Mouse (Mus musculus) liver, adult 2 months (tissue): ENCODE measurements at regions not wholly inside any gene's neighbourhood (a gene's known extent, or its start where the extent isn't known, plus 50 kb on each side); places are given as distances from the start of the nearest gene placed in this dataset.
A peak's percentile ranks its signal among the peaks of the same experiment; 100 is the strongest.

Experiments
- DNase-seq: peaks from one replicate; pipeline ENCODE4 v3.0.0-alpha.2; 2011; ENCODE audit warnings: low read depth, low spot score; ENCODE audit errors: extremely low read depth
- H3K27ac ChIP-seq: fragments of 200-500 bp; replicated peaks from 2 replicates; pipeline ENCODE4 v1.5.1; 2012; ENCODE audit warnings: low read depth, mild to moderate bottlenecking, control low read depth, inconsistent platforms, low read length; ENCODE audit not compliant: insufficient read depth
- H3K27me3 ChIP-seq: fragments of 200-500 bp; 2 replicates; pipeline ENCODE4 v1.6.1; 2012; ENCODE audit warnings: mild to moderate bottlenecking, moderate library complexity, low read length, inconsistent platforms; ENCODE audit not compliant: control insufficient read depth, insufficient read depth
- H3K36me3 ChIP-seq: fragments of 200-500 bp; 2 replicates; pipeline ENCODE4 v1.6.1; 2012; ENCODE audit warnings: low read length, inconsistent platforms; ENCODE audit not compliant: control insufficient read depth, insufficient read depth
- H3K4me1 ChIP-seq: fragments of 200-500 bp; 2 replicates; pipeline ENCODE4 v1.6.1; 2011; ENCODE audit warnings: low read length; ENCODE audit not compliant: control insufficient read depth, insufficient read depth
- H3K4me3 ChIP-seq: fragments of 200-500 bp; 2 replicates; pipeline ENCODE4 v1.5.1; 2011; ENCODE audit warnings: low read depth, mild to moderate bottlenecking, control low read depth, low read length, moderate library complexity; ENCODE audit not compliant: insufficient read depth
- H3K79me2 ChIP-seq: fragments of 200-500 bp; 2 replicates; pipeline ENCODE4 v1.6.1; 2012; ENCODE audit warnings: inconsistent platforms, mild to moderate bottlenecking, low read length, moderate library complexity; ENCODE audit not compliant: control insufficient read depth, insufficient read depth
- H3K9ac ChIP-seq: fragments of 200-500 bp; 2 replicates; pipeline ENCODE4 v1.6.1; 2012; ENCODE audit warnings: low read depth, mild to moderate bottlenecking, control low read depth, inconsistent platforms, low read length
- CTCF ChIP-seq: fragments of 200-500 bp; IDR thresholded peaks from 2 replicates; pipeline ENCODE4 v1.5.1; 2011; ENCODE audit warnings: low read depth, low read length, control low read depth
- POLR2A ChIP-seq: fragments of 200-500 bp; IDR thresholded peaks from 2 replicates; pipeline ENCODE4 v1.6.1; 2011; ENCODE audit warnings: low read length, control low read depth; ENCODE audit not compliant: insufficient read depth; ENCODE audit errors: extremely low read depth
- WGBS: fragments of 180-500 bp; shearing (Covaris S2); methylation state at CpG from one replicate; pipeline ENCODE4 v1.1.7; 2018; 5-methylcytosine and 5-hydroxymethylcytosine counted together

GRCm38 (mm10) chr2:8380246-8380645, 870.9 kb upstream of the Celf2 start:
- Histone ChIP-seq H3K79me2 (no peaks in the 10 kb centered on the region), H3K4me1 (no peaks in the 10 kb centered on the region), H3K4me3 (no peak overlapping the region), H3K9ac (no peak overlapping the region), H3K36me3 (no peaks in the 10 kb centered on the region), H3K27ac (no peak overlapping the region), H3K27me3 (no peaks in the 10 kb centered on the region)
- TF ChIP-seq CTCF: 0 out of 2 replicates have a peak, but pooled peaks have one; percentile 26
- no peak for TF ChIP-seq POLR2A
- WGBS: 31% methylated on average over 1 of the region's 1 CpGs
- peak; percentile 5 for DNase-seq

DNA sequence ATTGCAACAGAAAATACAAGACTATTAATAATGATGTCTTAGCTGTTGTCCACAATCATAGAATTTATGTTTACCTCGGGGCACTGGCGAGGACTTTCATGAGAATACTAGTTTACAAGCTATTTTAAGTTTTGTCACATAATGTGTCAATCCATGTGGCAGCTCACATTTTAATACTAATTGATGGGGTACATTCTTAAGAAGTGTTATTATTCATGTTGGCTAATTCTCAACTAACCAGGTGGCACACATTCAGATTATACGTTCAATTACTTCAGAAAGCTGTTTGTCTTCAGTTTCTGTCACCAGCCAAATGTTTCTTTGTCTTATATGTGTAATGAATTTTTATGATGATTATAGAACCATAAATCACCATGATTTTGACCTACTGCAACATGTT, 870.2 kb upstream of the Celf2 start:
- Histone ChIP-seq H3K4me1 (no peaks in the 10 kb centered on the region), H3K79me2 (no peaks in the 10 kb centered on the region), H3K27ac (no peak overlapping the region), H3K27me3 (no peaks in the 10 kb centered on the region), H3K4me3 (no peak overlapping the region), H3K9ac (no peak overlapping the region), H3K36me3 (no peaks in the 10 kb centered on the region)
- WGBS: 81% methylated on average over 3 of the region's 3 CpGs
- TF ChIP-seq CTCF (no peak), POLR2A (no peak)
- DNase-seq: no peak

DNA sequence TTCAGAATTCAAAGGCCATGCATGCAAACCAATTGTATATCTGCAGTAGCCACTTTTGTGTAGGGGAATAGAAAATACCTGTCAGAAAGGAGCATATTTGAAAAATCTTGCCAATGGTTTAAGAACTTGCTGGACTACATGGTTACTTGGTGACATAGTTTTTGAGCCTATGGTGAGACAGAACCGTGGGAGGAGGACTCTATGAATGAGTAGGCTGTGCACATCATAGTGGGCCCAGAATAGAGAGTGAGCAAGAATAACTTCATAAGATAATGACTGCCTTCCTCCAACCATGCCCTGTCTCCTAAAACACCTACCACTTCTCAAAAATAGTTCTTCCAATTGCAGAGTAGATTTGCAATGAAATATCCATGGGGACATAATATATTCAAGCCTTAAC, 838.5 kb upstream of the Celf2 start:
- TF ChIP-seq POLR2A (no peak), CTCF (no peak)
- Histone ChIP-seq H3K36me3 (no peaks in the 10 kb centered on the region), H3K27ac (no peak overlapping the region), H3K27me3 (no peaks in the 10 kb centered on the region), H3K9ac (no peak overlapping the region), H3K4me3 (no peak overlapping the region), H3K79me2 (no peaks in the 10 kb centered on the region), H3K4me1 (no peaks in the 10 kb centered on the region)
- no peak for DNase-seq
- WGBS: 50% methylated on average over 1 of the region's 1 CpGs

- Histone ChIP-seq H3K4me1 (no peaks in the 10 kb centered on the region), H3K27ac (no peak overlapping the region), H3K27me3 (no peaks in the 10 kb centered on the region), H3K9ac (no peak overlapping the region), H3K36me3 (no peaks in the 10 kb centered on the region), H3K4me3 (no peak overlapping the region), H3K79me2 (no peaks in the 10 kb centered on the region)
- 90% methylated on average over 3 of the region's 3 CpGs for WGBS
- TF ChIP-seq POLR2A: no peak
- TF ChIP-seq CTCF: no peak
- DNase-seq: no peak
These were observed 835.4 kb upstream of the Celf2 start for GRCm38 (mm10) chr2:8344748-8345147.

GRCm38 (mm10) chr2:8338271-8338670, 828.9 kb upstream of the Celf2 start:
- DNase-seq: no peak
- H3K36me3 ChIP-seq: no peaks in the 10 kb centered on the region
- no peaks in the 10 kb centered on the region for H3K4me1 ChIP-seq
- H3K27me3 ChIP-seq: no peaks in the 10 kb centered on the region
- H3K4me3 ChIP-seq: no peak overlapping the region
- WGBS: 80% methylated on average over 7 of the region's 7 CpGs
- no peaks in the 10 kb centered on the region for H3K79me2 ChIP-seq
- no peak overlapping the region for H3K27ac ChIP-seq
- no peak overlapping the region for H3K9ac ChIP-seq
- no peak for TF ChIP-seq POLR2A
- TF ChIP-seq CTCF: no peak

DNA sequence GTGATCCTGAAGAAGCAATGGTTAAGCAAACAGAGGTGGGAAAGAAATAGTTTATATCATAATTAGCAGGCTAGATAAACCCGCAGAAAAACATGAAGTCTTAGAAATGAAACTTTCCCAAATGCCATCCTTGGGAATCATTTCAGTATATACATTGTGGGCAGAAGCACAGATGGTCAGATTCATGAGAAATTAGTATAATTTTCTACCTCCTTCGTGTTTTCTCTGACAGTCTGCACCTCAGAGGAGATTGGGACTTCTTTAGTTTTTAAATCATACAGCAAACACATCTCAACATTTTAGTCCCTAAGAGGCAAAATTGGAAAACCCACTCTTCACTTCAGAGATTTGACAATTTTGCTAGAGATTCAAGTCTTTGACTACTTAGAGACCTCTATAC, 786.6 kb upstream of the Celf2 start:
- Histone ChIP-seq H3K4me1 (no peaks in the 10 kb centered on the region), H3K9ac (no peak overlapping the region)
- TF ChIP-seq CTCF (no peak), POLR2A (no peak)

More for the DNA sequence above, 786.6 kb upstream of the Celf2 start:
- DNase-seq: no peak
- Histone ChIP-seq H3K4me3 (no peak overlapping the region), H3K27ac (no peak overlapping the region), H3K27me3 (no peaks in the 10 kb centered on the region), H3K36me3 (no peaks in the 10 kb centered on the region), H3K79me2 (no peaks in the 10 kb centered on the region)
- 49% methylated on average over 2 of the region's 2 CpGs for WGBS
